In genomic region chr12:3188137-3188536, GRCm38 (mm10) we compare ENCODE assay signal across 15 mouse cellular contexts.
"Had no signal": no experiment of that assay in that cellular context is flagged by ENCODE, and none has a peak within 500 bp of the region (broad histone marks: within the 10 kb centered on the region; RNA-seq: fewer than 3 reads in every experiment).

No protein-coding gene starts in this region.

- H3K36me3 ChIP-seq: neural tube, embryonic 13.5 days; neural tube, embryonic 15.5 days; stomach, embryonic 15.5 days had no signal

- H3K4me1 ChIP-seq: neural tube, embryonic 13.5 days; neural tube, embryonic 15.5 days; stomach, embryonic 15.5 days had no signal

- H3K9me3 ChIP-seq: neural tube, embryonic 13.5 days; neural tube, embryonic 15.5 days; stomach, embryonic 15.5 days had no signal

- H3K9ac ChIP-seq: neural tube, embryonic 13.5 days; neural tube, embryonic 15.5 days; stomach, embryonic 15.5 days had no signal

- DNase-seq: retina, postnatal 1 day; right cerebral cortex, adult 18-20 months; right cerebral cortex, postnatal 25 days; right cerebral cortex, postnatal 4 days; spleen, adult 18-20 months; thymus, adult 18-20 months; thymus, adult 2 months; thymus, postnatal 14 days; thymus, postnatal 25 days; thymus, postnatal 36 days; thymus, postnatal 4 days had no signal

- H3K4me3 ChIP-seq: neural tube, embryonic 13.5 days; neural tube, embryonic 15.5 days; stomach, embryonic 15.5 days had no signal

- H3K27ac ChIP-seq: neural tube, embryonic 13.5 days; neural tube, embryonic 15.5 days; stomach, embryonic 15.5 days; stomach, postnatal 0 days had no signal

- H3K27me3 ChIP-seq: neural tube, embryonic 13.5 days; neural tube, embryonic 15.5 days; stomach, embryonic 15.5 days had no signal
